Mouse (Mus musculus) intestine, embryonic 15.5 days (tissue): ENCODE results near the gene Cby1. TPM values are rescaled to one million over a fixed set of nuclear protein-coding genes. Genes with fewer than 3 reads are reported as not detected.
A peak's percentile ranks its signal among the peaks of the same experiment; 100 is the strongest.

Experiments
- ATAC-seq: fragments of 200-750 bp; cut with Nextera tagmentation; 2 replicates; pipeline ENCODE4 v1.8.0; 2017; ENCODE audit warnings: moderate TSS enrichment, moderate library complexity
- H3K27ac ChIP-seq: fragments of 300-500 bp; sonication (generic); 2 replicates; pipeline ENCODE4 v1.5.1; 2015; ENCODE audit warnings: mild to moderate bottlenecking, inconsistent platforms
- H3K27me3 ChIP-seq: fragments of 300-500 bp; sonication (generic); replicated peaks from 2 replicates; pipeline ENCODE4 v1.6.1; 2015; ENCODE audit warnings: inconsistent platforms
- H3K36me3 ChIP-seq: fragments of 300-500 bp; sonication (generic); 2 replicates; pipeline ENCODE4 v1.6.1; 2015; ENCODE audit warnings: inconsistent platforms
- H3K4me1 ChIP-seq: fragments of 300-500 bp; sonication (generic); replicated peaks from 2 replicates; pipeline ENCODE4 v1.6.1; 2015; ENCODE audit warnings: inconsistent platforms
- H3K4me2 ChIP-seq: fragments of 300-500 bp; sonication (generic); replicated peaks from 2 replicates; pipeline ENCODE4 v1.6.1; 2015; ENCODE audit warnings: mild to moderate bottlenecking, inconsistent platforms
- H3K4me3 ChIP-seq: fragments of 300-500 bp; sonication (generic); replicated peaks from 2 replicates; pipeline ENCODE4 v1.5.1; 2015; ENCODE audit warnings: inconsistent platforms
- H3K9ac ChIP-seq: fragments of 300-500 bp; sonication (generic); 2 replicates; pipeline ENCODE4 v1.6.1; 2015; ENCODE audit warnings: inconsistent platforms
- H3K9me3 ChIP-seq: fragments of 300-500 bp; sonication (generic); 2 replicates; pipeline ENCODE4 v1.6.1; 2016; ENCODE audit warnings: inconsistent platforms
- WGBS: fragments of 180-500 bp; shearing (Covaris S2); methylation state at CpG from one replicate; pipeline ENCODE4 v1.1.7; 2015; 5-methylcytosine and 5-hydroxymethylcytosine counted together
- polyA plus RNA-seq: library from polyadenylated mRNA; unstranded; fragments of >200 nt; fragmentation: Nextera tagmentation; extraction: Ambion mirVana; gene quantifications from 2 replicates; pipeline ENCODE4 v1.2.1, GENCODE M21; 2015

Cby1 gene
- polyA plus RNA-seq = 37.6 and 39.0 TPM in 2 replicates

DNA sequence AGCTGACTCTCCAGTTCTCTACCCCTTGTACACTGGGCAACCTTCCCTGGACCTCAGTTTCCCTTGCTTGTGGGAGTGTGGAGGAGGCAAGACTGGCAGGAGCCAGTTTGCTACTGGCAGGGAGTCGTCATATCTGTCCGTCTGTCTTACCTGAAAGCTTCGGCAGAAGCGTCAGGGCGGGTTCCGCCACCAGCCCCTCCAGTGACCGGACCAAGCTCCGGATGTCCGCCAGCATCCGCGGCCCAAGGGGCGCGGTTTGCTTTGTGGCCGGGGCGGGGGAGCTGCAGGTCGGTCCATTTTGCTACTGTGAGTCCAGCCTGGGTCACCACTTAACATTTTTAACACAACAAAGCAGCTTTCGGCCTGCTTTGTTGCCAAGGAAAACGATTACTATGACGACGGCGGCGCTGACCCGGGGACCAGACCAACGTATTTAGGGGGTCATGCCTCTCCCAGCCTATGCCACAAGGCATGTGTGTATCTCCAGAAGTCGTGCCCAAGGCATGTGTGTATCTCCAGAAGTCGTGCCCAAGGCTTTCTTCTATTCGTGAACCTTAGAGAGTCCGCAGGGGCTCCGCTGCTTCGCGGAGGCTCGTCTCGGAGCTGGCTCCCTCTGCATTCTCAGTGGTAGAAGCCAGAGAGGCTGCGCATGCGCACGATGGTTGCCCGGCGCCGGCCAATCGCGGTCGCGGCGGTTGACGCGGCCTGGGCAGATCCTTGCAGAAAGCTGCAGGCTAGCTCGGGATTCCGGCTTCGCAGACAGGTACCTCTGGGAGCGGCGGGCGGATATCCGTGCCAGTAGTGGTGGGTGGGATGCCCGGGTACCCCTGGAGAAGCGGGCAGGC is at the start of gene Cby1, which contains the start of gene Fam227a:
Gene Cby1, plus strand, starts transcription at position 669 of the 845 bp plus-strand sequence.
Gene Fam227a, minus strand, starts transcription at position 426 of the 845 bp plus-strand sequence.
- ATAC-seq = peak; percentile 92
- H3K27ac ChIP-seq = peak within 1 kb of the TSS; percentile 88
- H3K4me3 ChIP-seq = peak within 1 kb of the TSS; percentile 66
- H3K27me3 ChIP-seq = no peaks in the 10 kb centered on the region
- H3K9ac ChIP-seq = peak within 1 kb of the TSS; percentile 72
- H3K4me2 ChIP-seq = peak within 1 kb of the TSS; percentile 91
- no peaks in the 10 kb centered on the region for H3K9me3 ChIP-seq
- H3K36me3 ChIP-seq = no peaks in the 10 kb centered on the region
- peaks cover 3% of the 10 kb centered on the region; the same call in 1 of the 2 replicates for H3K4me1 ChIP-seq
- under 1% methylated on average over 55 of the region's 55 CpGs for WGBS

DNA sequence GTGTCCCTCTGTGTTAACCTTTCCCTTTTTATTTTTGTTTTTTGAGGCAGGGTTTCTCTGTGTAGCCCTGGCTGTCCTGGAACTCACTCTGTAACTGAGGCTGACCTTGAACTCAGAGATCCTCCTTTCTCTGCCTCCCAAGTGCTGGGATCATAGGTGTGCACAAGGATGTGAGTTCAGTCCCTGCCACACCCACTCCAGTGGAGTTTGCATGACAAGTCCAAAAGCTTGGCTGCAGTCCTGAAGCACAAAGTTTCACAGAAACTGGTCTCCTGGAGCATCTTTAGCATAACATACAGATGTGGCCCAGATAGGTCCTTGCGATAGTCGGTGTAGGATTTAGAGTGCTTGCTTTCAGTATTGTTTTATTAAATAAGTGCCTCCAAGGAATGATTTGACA is 49.8 kb upstream of the Cby1 start:
- no peak overlapping the region for H3K9ac ChIP-seq
- no peak overlapping the region for H3K27ac ChIP-seq
- no peak overlapping the region for H3K4me3 ChIP-seq
- no peak overlapping the region for H3K4me2 ChIP-seq
- no peak for ATAC-seq
- H3K27me3 ChIP-seq = no peaks in the 10 kb centered on the region
- 90% methylated on average over 2 of the region's 2 CpGs for WGBS
- no peaks in the 10 kb centered on the region for H3K9me3 ChIP-seq
- no peaks in the 10 kb centered on the region for H3K36me3 ChIP-seq
- H3K4me1 ChIP-seq = peaks cover 7% of the 10 kb centered on the region

DNA sequence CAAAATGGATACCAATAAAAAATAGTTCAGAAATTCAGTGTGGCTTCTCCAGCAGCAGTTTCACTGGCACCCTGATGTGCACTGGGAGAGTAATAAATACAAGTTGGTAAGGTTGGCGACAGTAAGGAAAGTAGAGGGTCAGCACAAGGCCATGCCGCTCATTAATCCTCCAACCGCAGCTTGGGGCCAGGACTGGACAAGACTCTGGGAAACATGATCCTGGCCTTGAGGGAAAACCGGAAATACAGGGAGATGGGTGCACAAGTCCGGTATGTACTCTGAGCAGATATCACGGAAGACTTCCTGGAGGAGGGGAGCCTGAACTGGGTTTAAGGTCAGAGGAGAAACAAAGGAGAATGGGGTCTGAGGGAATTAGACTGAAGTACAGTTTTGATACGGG is 43.5 kb upstream of the Cby1 start:
- no peak overlapping the region for H3K9ac ChIP-seq
- no peaks in the 10 kb centered on the region for H3K36me3 ChIP-seq
- no peak overlapping the region for H3K4me2 ChIP-seq
- 75% methylated on average over 7 of the region's 7 CpGs for WGBS
- no peak overlapping the region for H3K4me3 ChIP-seq
- no peaks in the 10 kb centered on the region for H3K9me3 ChIP-seq
- H3K27me3 ChIP-seq = no peaks in the 10 kb centered on the region
- H3K27ac ChIP-seq = no peak overlapping the region
- no peaks in the 10 kb centered on the region for H3K4me1 ChIP-seq
- ATAC-seq = no peak

DNA sequence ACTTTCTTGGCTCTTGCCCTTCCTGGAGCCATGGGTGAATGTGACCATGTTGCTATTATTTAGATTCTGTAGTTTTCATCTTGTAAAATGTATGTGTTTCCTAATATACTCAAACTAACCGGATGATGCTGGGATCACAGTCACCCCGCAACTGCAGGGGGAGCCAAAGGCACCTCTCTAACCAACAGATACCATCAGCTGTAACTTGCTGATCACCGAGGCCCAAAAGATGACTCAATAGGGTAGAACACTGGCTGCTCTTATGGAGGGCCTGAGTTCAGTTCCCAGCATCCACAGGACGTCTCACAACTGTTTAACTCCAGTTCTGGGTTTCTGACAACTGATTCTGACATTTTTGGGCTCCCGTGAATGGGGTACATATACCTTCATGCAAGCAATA is 42.3 kb upstream of the Cby1 start:
- Histone ChIP-seq H3K4me1 (no peaks in the 10 kb centered on the region), H3K4me3 (no peak overlapping the region), H3K4me2 (no peak overlapping the region), H3K27ac (no peak overlapping the region), H3K36me3 (no peaks in the 10 kb centered on the region), H3K9ac (no peak overlapping the region), H3K27me3 (no peaks in the 10 kb centered on the region), H3K9me3 (no peaks in the 10 kb centered on the region)
- 87% methylated on average over 5 of the region's 5 CpGs for WGBS
- no peak for ATAC-seq

DNA sequence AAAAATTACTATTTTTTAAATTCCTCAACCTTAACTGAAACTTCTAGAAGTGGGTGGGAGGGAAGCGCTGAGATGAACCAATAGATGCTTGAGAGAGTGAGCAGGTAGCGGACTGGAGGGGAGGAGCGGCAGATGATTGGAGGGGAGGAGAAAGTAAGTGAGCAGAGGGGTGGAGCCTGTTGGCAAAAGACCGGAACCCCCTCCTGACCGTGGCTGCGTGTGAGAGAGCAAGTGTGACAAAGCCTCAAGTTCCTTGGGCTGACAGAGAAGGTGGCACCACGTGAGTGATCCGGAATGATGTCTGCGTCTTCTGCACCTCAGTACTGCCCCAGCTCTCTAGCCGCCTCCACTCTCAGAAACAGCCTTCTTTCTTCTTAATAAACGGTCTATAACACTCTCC is 41.9 kb upstream of the Cby1 start:
- Histone ChIP-seq H3K4me3 (no peak overlapping the region), H3K4me1 (no peaks in the 10 kb centered on the region), H3K36me3 (no peaks in the 10 kb centered on the region), H3K27me3 (no peaks in the 10 kb centered on the region), H3K9ac (no peak overlapping the region), H3K9me3 (no peaks in the 10 kb centered on the region), H3K27ac (no peak overlapping the region), H3K4me2 (no peak overlapping the region)
- ATAC-seq = no peak
- 83% methylated on average over 11 of the region's 11 CpGs for WGBS

DNA sequence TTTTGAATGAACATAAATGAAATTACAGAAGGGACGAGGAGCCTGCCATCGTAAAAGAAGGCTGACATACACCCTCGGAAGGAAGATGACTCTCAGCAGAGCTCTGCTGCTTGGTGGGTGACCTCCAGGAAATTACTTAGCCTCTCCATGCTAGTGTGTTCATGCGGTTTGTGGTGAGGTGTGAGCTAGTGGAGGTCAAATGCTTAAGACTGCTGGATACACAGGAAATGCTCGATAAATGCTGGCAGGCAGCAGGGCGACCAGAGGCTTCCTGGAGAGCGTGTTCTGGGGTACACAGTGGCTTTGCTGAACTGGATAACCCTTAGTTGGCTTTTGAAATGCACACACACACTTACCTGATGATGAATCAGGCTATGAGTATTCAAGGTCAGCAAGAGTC is 40.5 kb upstream of the Cby1 start:
- Histone ChIP-seq H3K36me3 (no peaks in the 10 kb centered on the region), H3K27me3 (no peaks in the 10 kb centered on the region), H3K4me2 (no peak overlapping the region), H3K27ac (no peak overlapping the region), H3K9me3 (no peaks in the 10 kb centered on the region), H3K4me3 (no peak overlapping the region), H3K4me1 (no peaks in the 10 kb centered on the region), H3K9ac (no peak overlapping the region)
- WGBS = 86% methylated on average over 7 of the region's 7 CpGs
- no peak for ATAC-seq

DNA sequence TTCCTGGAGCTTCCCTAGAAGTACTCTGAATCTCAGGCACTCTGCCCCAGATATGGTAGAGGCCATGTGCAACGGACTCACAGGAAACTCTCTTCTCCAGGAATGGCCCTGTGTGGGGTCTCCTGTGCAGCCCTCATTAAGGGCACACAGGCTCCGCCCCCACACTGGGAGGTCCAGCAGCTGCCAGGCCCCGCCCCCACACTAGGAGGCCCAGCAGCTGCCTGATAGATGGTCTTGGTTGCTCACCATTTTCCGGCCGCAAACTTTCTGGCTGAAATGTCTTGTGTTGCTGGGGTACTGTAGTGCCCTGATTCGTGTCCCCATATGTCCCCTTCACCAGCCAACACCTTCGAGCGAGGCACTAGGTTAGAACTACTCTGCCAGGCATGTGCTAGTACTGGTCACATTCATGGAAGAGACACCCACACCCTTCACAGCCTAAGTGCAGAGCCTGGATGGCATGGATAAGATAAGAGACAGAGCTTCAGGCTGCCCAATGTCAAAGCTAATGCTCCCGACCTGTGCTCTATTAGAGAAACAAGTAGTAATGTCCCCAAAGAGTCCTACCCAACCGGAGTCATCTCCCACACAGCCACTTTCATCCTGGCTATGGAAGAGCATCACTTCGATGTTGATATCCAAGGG is 39.1 kb upstream of the Cby1 start:
- 71% methylated on average over 11 of the region's 11 CpGs for WGBS

GRCm38 (mm10) chr15:79630471-79630870 is 28.5 kb upstream of the Cby1 start:
- 54% methylated on average over 2 of the region's 2 CpGs for WGBS
- ATAC-seq = no peak
- no peak overlapping the region for H3K9ac ChIP-seq

More for the DNA sequence above, 39.1 kb upstream of the Cby1 start:
- no peaks in the 10 kb centered on the region for H3K36me3 ChIP-seq
- no peak overlapping the region for H3K27ac ChIP-seq
- H3K9ac ChIP-seq = no peak overlapping the region
- no peak overlapping the region for H3K4me3 ChIP-seq
- H3K4me1 ChIP-seq = no peaks in the 10 kb centered on the region
- ATAC-seq = no peak
- H3K27me3 ChIP-seq = no peaks in the 10 kb centered on the region
- H3K4me2 ChIP-seq = no peak overlapping the region
- no peaks in the 10 kb centered on the region for H3K9me3 ChIP-seq

DNA sequence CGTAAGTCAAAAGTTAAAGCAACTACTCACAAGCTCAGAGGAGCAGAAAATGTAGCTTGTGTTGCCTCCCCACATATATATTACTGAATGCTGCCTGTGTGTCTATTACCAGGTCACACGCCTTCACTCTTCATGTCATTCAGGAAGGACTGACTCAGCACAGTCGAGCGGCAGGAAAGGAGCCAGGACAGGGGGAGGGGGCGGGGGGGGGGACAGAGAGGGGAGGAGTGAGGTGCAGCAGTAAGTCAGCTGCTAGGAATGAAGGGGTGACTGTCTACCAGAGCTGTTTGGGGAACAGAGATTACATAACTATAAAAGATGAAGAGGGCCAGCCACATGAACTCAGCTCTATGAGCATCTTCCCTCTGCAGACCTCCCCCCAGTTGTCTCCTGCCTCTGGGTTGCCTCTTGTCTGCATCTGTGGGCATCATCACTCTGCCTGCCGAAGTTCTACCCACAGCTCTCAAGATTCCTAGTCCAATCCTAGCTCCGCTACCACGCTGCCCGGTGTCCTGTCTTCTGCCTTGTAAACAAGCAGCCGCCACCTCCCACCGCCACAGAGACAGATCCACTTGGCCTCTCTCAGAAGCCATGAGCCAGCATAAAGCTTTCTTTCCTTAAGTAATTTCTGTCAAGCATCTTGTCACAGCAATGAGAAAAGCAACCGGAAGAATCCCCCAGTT is 17.7 kb upstream of the Cby1 start:
- H3K4me1 ChIP-seq = no peaks in the 10 kb centered on the region
- WGBS = 63% methylated on average over 11 of the region's 12 CpGs
- H3K27me3 ChIP-seq = no peaks in the 10 kb centered on the region
- H3K9ac ChIP-seq = no peak overlapping the region
- H3K4me3 ChIP-seq = no peak overlapping the region
- H3K27ac ChIP-seq = no peak overlapping the region
- no peaks in the 10 kb centered on the region for H3K9me3 ChIP-seq
- no peak overlapping the region for H3K4me2 ChIP-seq
- no peaks in the 10 kb centered on the region for H3K36me3 ChIP-seq
- ATAC-seq = no peak

More at GRCm38 (mm10) chr15:79630471-79630870, 28.5 kb upstream of the Cby1 start:
- Histone ChIP-seq H3K4me2 (no peak overlapping the region), H3K4me3 (no peak overlapping the region), H3K36me3 (no peaks in the 10 kb centered on the region), H3K27ac (no peak overlapping the region), H3K9me3 (no peaks in the 10 kb centered on the region), H3K27me3 (no peaks in the 10 kb centered on the region), H3K4me1 (no peaks in the 10 kb centered on the region)

- 85% methylated on average over 2 of the region's 2 CpGs for WGBS
- Histone ChIP-seq H3K27me3 (no peaks in the 10 kb centered on the region), H3K4me3 (no peak overlapping the region), H3K9me3 (no peaks in the 10 kb centered on the region), H3K36me3 (no peaks in the 10 kb centered on the region), H3K9ac (no peak overlapping the region), H3K4me1 (no peaks in the 10 kb centered on the region), H3K4me2 (no peak overlapping the region), H3K27ac (no peak overlapping the region)
- no peak for ATAC-seq
These were observed 13.5 kb upstream of the Cby1 start for GRCm38 (mm10) chr15:79645483-79645882.

DNA sequence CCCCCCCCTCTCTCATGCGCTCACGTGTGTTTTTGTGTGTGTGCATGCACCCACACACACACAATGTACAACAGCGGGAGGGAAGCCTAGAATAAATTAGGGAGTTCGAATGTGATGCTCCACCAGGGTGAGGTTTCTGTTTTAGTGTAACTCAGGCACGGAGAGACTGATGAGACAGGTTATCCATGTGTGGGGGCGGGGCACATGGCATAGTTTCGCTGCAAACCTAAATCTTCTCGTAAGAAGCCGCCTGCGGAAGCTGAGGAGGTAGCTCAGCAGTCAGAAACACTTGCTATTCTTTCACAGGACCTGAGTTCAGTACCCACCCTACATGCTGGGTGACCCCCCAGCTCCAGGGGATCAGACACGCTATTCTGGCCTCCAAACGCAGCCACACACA is 10.9 kb upstream of the Cby1 start:
- no peak overlapping the region for H3K9ac ChIP-seq
- H3K4me2 ChIP-seq = no peak overlapping the region
- 87% methylated on average over 12 of the region's 12 CpGs for WGBS
- H3K4me3 ChIP-seq = no peak overlapping the region
- ATAC-seq = no peak
- no peaks in the 10 kb centered on the region for H3K4me1 ChIP-seq
- H3K36me3 ChIP-seq = no peaks in the 10 kb centered on the region
- no peak overlapping the region for H3K27ac ChIP-seq
- no peaks in the 10 kb centered on the region for H3K9me3 ChIP-seq
- H3K27me3 ChIP-seq = no peaks in the 10 kb centered on the region

DNA sequence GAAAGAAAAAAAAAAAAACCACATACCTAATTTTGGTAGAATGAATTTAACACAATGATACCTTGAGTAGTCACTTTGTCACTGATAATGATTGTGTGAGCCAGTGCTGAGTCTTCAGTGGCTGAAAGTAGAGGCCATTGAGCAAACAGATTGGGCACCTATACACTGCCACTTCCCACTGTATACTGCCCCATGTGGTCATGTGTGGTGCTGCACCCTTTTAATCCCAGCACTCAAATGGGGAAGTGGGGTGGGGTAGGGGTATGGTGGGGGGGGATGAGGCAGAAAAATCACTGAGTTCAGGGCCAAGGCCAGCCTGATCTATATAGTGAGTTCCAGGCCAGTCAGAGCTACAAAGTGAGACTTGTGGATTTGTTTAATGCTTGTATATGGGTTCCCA is 8.4 kb upstream of the Cby1 start:
- no peak overlapping the region for H3K4me2 ChIP-seq
- H3K36me3 ChIP-seq = no peaks in the 10 kb centered on the region
- H3K9ac ChIP-seq = no peak overlapping the region
- no peaks in the 10 kb centered on the region for H3K27me3 ChIP-seq
- H3K9me3 ChIP-seq = no peaks in the 10 kb centered on the region
- H3K4me1 ChIP-seq = no peaks in the 10 kb centered on the region
- ATAC-seq = no peak
- no peak overlapping the region for H3K4me3 ChIP-seq
- no peak overlapping the region for H3K27ac ChIP-seq
